Mouse (Mus musculus) right cerebral cortex, postnatal 25 days (tissue): ENCODE results near the gene C1rl.
"Not testable (repeated sequence)": the region's sequence is repeated elsewhere in the genome, so short reads cannot be mapped to it uniquely, and the experiment has no call there.

Source experiments
- DNase-seq: peaks from one replicate; pipeline ENCODE4 v3.0.0; 2022

Gene C1rl

GRCm38 (mm10) chr6:124492842-124493561 is at the start of gene C1rl:
TSS of gene C1rl (plus strand) at chr6:124493113.
- peak; percentile 57 for DNase-seq

GRCm38 (mm10) chr6:124443338-124443737 is 49.6 kb upstream of the C1rl start:
- DNase-seq = no peak

- no peak for DNase-seq
Measured at GRCm38 (mm10) chr6:124446024-124446423, 46.9 kb upstream of the C1rl start.

- DNase-seq = no peak
Measured at GRCm38 (mm10) chr6:124446459-124446858, 46.5 kb upstream of the C1rl start.

- no peak for DNase-seq
Measured at GRCm38 (mm10) chr6:124447356-124447755, 45.6 kb upstream of the C1rl start.

GRCm38 (mm10) chr6:124448186-124448852 is 44.6 kb upstream of the C1rl start:
- DNase-seq = no peak

- no peak for DNase-seq
Measured at GRCm38 (mm10) chr6:124448959-124449667, 43.8 kb upstream of the C1rl start.

- no peak for DNase-seq
Measured at GRCm38 (mm10) chr6:124449668-124450383, 43.1 kb upstream of the C1rl start.

- DNase-seq = no peak
Measured at GRCm38 (mm10) chr6:124451995-124452394, 40.9 kb upstream of the C1rl start.

GRCm38 (mm10) chr6:124453756-124454155 is 39.2 kb upstream of the C1rl start:
- DNase-seq = no peak

- no peak for DNase-seq
Measured at GRCm38 (mm10) chr6:124456243-124456642, 36.7 kb upstream of the C1rl start.

- DNase-seq = no peak
Measured at GRCm38 (mm10) chr6:124457827-124458226, 35.1 kb upstream of the C1rl start.

- DNase-seq = no peak
Measured at GRCm38 (mm10) chr6:124458505-124458904, 34.4 kb upstream of the C1rl start.

GRCm38 (mm10) chr6:124459388-124459787 is 33.5 kb upstream of the C1rl start:
- DNase-seq = no peak

GRCm38 (mm10) chr6:124463881-124464291 is 29.0 kb upstream of the C1rl start:
- DNase-seq = peak; percentile 36

- DNase-seq = peak; percentile 94
Measured at GRCm38 (mm10) chr6:124464305-124465271, 28.3 kb upstream of the C1rl start, which contains the start of gene Clstn3. TSS of gene Clstn3 (minus strand) at chr6:124464794.

GRCm38 (mm10) chr6:124465299-124465698 is 27.6 kb upstream of the C1rl start:
- DNase-seq = no peak

GRCm38 (mm10) chr6:124465729-124466128 is 27.2 kb upstream of the C1rl start:
- no peak for DNase-seq

- no peak for DNase-seq
Measured at GRCm38 (mm10) chr6:124471121-124471520, 21.8 kb upstream of the C1rl start.

- DNase-seq = not testable (repeated sequence)
Measured at GRCm38 (mm10) chr6:124471783-124472638, 20.9 kb upstream of the C1rl start.

- no peak for DNase-seq
Measured at GRCm38 (mm10) chr6:124472801-124473200, 20.1 kb upstream of the C1rl start.
